Mouse (Mus musculus) C2C12 (cell line): ENCODE results near the gene Stip1. TPM values are rescaled to one million over a fixed set of nuclear protein-coding genes. Genes with fewer than 3 reads are reported as not detected.

Source experiments
- H3K27me3 ChIP-seq: one replicate; pipeline ENCODE4 v1.6.1; 2011; ENCODE audit not compliant: control insufficient read depth, insufficient read depth, insufficient read length
- H3K36me3 ChIP-seq: one replicate; pipeline ENCODE4 v1.6.1; 2011; ENCODE audit not compliant: control insufficient read depth, insufficient read depth
- H3K4me3 ChIP-seq: one replicate; pipeline ENCODE4 v1.5.1; 2011; ENCODE audit warnings: mild to moderate bottlenecking, control low read depth; ENCODE audit not compliant: poor library complexity, insufficient read depth, severe bottlenecking
- H3K79me2 ChIP-seq: one replicate; pipeline ENCODE4 v1.6.1; 2011; ENCODE audit not compliant: control insufficient read depth, insufficient read depth
- H3K79me3 ChIP-seq: one replicate; pipeline ENCODE4 v1.6.1; 2011; ENCODE audit warnings: low read depth, control low read depth
- H3ac ChIP-seq: one replicate; pipeline ENCODE3; 2011; ENCODE audit warnings: low read depth; ENCODE audit not compliant: control insufficient read depth, insufficient read length
- CEBPB ChIP-seq: IDR thresholded peaks from one replicate; pipeline ENCODE4 v1.6.1; 2011; ENCODE audit warnings: low read depth, mild to moderate bottlenecking, control low read depth, moderate library complexity
- CTCF ChIP-seq: IDR thresholded peaks from one replicate; pipeline ENCODE4 v1.5.1; 2011; ENCODE audit not compliant: control insufficient read depth, insufficient read depth, insufficient read length
- FOSL1 ChIP-seq: IDR thresholded peaks from one replicate; pipeline ENCODE4 v1.8.0; 2011; ENCODE audit warnings: mild to moderate bottlenecking, low read length; ENCODE audit not compliant: poor library complexity, insufficient read depth, severe bottlenecking
- MAX ChIP-seq: IDR thresholded peaks from one replicate; pipeline ENCODE4 v1.6.1; 2011; ENCODE audit warnings: mild to moderate bottlenecking, control low read depth
- MYOD1 ChIP-seq: IDR thresholded peaks from one replicate; pipeline ENCODE4 v1.6.1; 2011; ENCODE audit warnings: low read depth; ENCODE audit not compliant: control insufficient read depth, insufficient read length
- MYOG ChIP-seq: IDR thresholded peaks from one replicate; pipeline ENCODE4 v1.6.1; 2011; ENCODE audit not compliant: control insufficient read depth, insufficient read length; ENCODE audit errors: extremely low read depth
- USF1 ChIP-seq: IDR thresholded peaks from one replicate; pipeline ENCODE4 v1.6.1; 2011; ENCODE audit warnings: low read depth, mild to moderate bottlenecking, control low read depth, moderate library complexity
- polyA plus RNA-seq: library from polyadenylated mRNA; unstranded; fragments of >200 nt; fragmentation: generic; extraction: Trizol; gene quantifications from one replicate; pipeline ENCODE4 v1.2.1, GENCODE M21; 2012; ENCODE audit warnings: missing spikeins

Gene Stip1
- polyA plus RNA-seq, 1 experiment = 309 TPM

- peaks cover 7% of the 10 kb centered on the region for H3K36me3 ChIP-seq
- no peaks in the 10 kb centered on the region for H3K27me3 ChIP-seq
- H3ac ChIP-seq = no peak overlapping the region
- H3K79me2 ChIP-seq = no peaks in the 10 kb centered on the region
- no peak overlapping the region for H3K4me3 ChIP-seq
- TF ChIP-seq FOSL1 = no peak
- no peak for TF ChIP-seq MAX
- no peak for TF ChIP-seq MYOG
- TF ChIP-seq MYOD1 = no peak
- no peak for TF ChIP-seq CTCF
- TF ChIP-seq CEBPB = no peak
- no peak for TF ChIP-seq USF1
- no peaks in the 10 kb centered on the region for H3K79me3 ChIP-seq
Observed at GRCm38 (mm10) chr19:6997721-6998290, 42.0 kb downstream of the Stip1 start.

DNA sequence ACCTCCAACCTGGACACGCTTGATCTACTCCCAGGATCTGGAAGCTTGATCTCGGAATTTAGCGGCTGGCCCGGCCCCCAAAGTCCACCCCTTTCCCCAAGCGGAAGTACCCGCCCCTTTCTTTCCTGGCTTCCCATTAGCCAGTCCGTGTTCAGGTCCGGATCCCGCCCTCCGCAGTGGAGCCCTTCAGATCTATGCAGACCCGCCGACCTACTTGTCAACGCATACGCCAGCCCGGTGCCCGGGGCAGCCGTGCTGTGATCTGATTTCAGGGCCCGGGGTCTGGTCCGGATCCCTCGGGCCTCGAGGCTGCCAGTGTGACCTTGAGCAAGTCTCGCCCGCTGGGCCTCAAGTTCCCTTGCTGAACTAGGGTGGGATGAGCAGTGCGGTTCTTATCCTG is 43.8 kb downstream of the Stip1 start, which contains the start of the genes Nudt22 and Trpt1:
Nudt22 (minus strand) TSS at position 112 of the 400 bp plus-strand sequence.
Trpt1 (plus strand) TSS at position 126 of the 400 bp plus-strand sequence.
- H3K4me3 ChIP-seq = peak within 1 kb of the TSS; percentile 32
- peaks cover 7% of the 10 kb centered on the region for H3K36me3 ChIP-seq
- no peaks in the 10 kb centered on the region for H3K79me3 ChIP-seq
- TF ChIP-seq MAX (no peak), MYOG (no peak), CTCF (no peak), MYOD1 (no peak), FOSL1 (no peak), CEBPB (no peak), USF1 (no peak)
- H3ac ChIP-seq = peak within 1 kb of the TSS; percentile 78
- H3K79me2 ChIP-seq = no peaks in the 10 kb centered on the region
- no peaks in the 10 kb centered on the region for H3K27me3 ChIP-seq

GRCm38 (mm10) chr19:6995255-6995991 is 44.3 kb downstream of the Stip1 start:
- Histone ChIP-seq H3K27me3 (no peaks in the 10 kb centered on the region), H3K79me3 (no peaks in the 10 kb centered on the region), H3K4me3 (peak overlapping the region; percentile 32), H3K79me2 (no peaks in the 10 kb centered on the region), H3K36me3 (peaks cover 7% of the 10 kb centered on the region), H3ac (peak overlapping the region; percentile 67)
- TF ChIP-seq MYOG = no peak
- TF ChIP-seq MAX = no peak
- no peak for TF ChIP-seq CEBPB
- no peak for TF ChIP-seq CTCF
- no peak for TF ChIP-seq USF1
- TF ChIP-seq FOSL1 = no peak
- no peak for TF ChIP-seq MYOD1

DNA sequence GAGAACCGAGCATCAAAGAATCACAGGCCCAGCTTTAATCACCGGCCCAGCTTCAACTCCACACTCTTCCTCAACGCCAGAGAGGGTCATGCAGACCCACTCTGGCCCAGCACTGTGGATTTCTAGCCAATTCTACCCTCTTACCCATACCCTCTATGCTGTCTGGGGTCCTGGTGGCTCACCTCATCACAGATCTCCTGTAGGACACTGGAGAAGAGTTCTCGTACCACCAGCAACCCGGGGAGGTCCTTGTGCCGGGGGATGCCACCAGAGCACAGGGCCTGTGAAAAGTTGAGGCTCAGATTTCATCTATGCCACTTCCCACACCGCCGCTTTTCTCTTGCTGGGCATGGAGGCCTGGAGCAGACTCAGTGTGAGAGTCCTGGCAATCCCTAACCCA is 45.3 kb downstream of the Stip1 start:
- H3ac ChIP-seq = no peak overlapping the region
- H3K36me3 ChIP-seq = peaks cover 7% of the 10 kb centered on the region
- no peak overlapping the region for H3K4me3 ChIP-seq
- no peaks in the 10 kb centered on the region for H3K79me2 ChIP-seq
- no peak for TF ChIP-seq FOSL1
- no peak for TF ChIP-seq MYOG
- no peak for TF ChIP-seq USF1
- no peak for TF ChIP-seq MYOD1
- no peak for TF ChIP-seq MAX
- TF ChIP-seq CEBPB = no peak
- no peak for TF ChIP-seq CTCF
- H3K27me3 ChIP-seq = no peaks in the 10 kb centered on the region
- H3K79me3 ChIP-seq = no peaks in the 10 kb centered on the region

GRCm38 (mm10) chr19:6994002-6994401 is 45.8 kb downstream of the Stip1 start:
- Histone ChIP-seq H3ac (no peak overlapping the region), H3K79me3 (no peaks in the 10 kb centered on the region), H3K4me3 (no peak overlapping the region), H3K27me3 (no peaks in the 10 kb centered on the region), H3K36me3 (peaks cover 5% of the 10 kb centered on the region), H3K79me2 (no peaks in the 10 kb centered on the region)
- TF ChIP-seq MYOD1 (no peak), CTCF (no peak), USF1 (no peak)
